Mouse (Mus musculus) myocyte (in vitro differentiated cells): ENCODE measurements around the gene Pip5kl1.

Source experiments
- CEBPB ChIP-seq: IDR thresholded peaks from 2 replicates; pipeline ENCODE4 v1.6.1; 2011; ENCODE audit warnings: mild to moderate bottlenecking, moderate library complexity; ENCODE audit not compliant: poor library complexity, insufficient read depth, severe bottlenecking
- POLR2A ChIP-seq: IDR thresholded peaks from one replicate; pipeline ENCODE4 v1.6.1; 2011; ENCODE audit warnings: low read depth, mild to moderate bottlenecking, control low read depth, moderate library complexity; ENCODE audit not compliant: insufficient read length
- USF1 ChIP-seq: IDR thresholded peaks from one replicate; pipeline ENCODE4 v1.6.1; 2011; ENCODE audit warnings: low read depth, mild to moderate bottlenecking, control low read depth, moderate library complexity

GRCm38 (mm10) chr2:32553592-32554148 is 20.9 kb upstream of the Pip5kl1 start:
- TF ChIP-seq POLR2A: no peak
- no peak for TF ChIP-seq CEBPB
- no peak for TF ChIP-seq USF1
